Mouse (Mus musculus) ES-E14 (cell line): ENCODE results near the gene Acot3.

ENCODE experiments used
- HCFC1 ChIP-seq: IDR thresholded peaks from 2 replicates; pipeline ENCODE4 v1.6.1; 2012; ENCODE audit warnings: low read length, inconsistent platforms, borderline replicate concordance; ENCODE audit not compliant: insufficient read depth
- MAFK ChIP-seq: IDR thresholded peaks from 2 replicates; pipeline ENCODE4 v1.6.1; 2014; ENCODE audit warnings: mild to moderate bottlenecking, low read depth, low read length, inconsistent platforms; ENCODE audit not compliant: insufficient read depth
- ZNF384 ChIP-seq: IDR thresholded peaks from 2 replicates; pipeline ENCODE4 v1.6.1; 2012; ENCODE audit warnings: low read depth, low read length, inconsistent platforms

DNA sequence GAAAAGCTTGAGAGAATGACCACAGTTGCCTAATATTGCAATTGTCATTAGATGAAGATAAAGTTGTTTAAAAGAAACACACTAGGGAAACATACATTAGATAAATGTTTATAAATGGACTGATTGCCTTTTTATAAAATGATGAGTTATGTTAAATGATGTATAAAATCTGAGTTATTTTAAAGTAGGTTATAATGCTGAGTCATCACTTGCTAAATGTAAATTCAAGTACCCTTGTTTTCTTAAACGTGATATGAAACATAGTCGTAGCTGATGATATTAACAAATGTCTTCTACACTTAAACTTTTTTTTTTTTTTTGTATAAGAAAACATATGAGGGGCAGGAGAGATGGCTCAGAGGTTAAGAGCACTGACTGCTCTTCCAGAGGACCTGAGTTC, 11.9 kb downstream of the Acot3 start:
- TF ChIP-seq MAFK (peak; percentile 90), ZNF384 (no peak), HCFC1 (no peak)
